ENCODE assay signal across 15 mouse cellular contexts in genomic region chr16:13190471-13190870, GRCm38 (mm10).
DNase-seq lines count a peak whose midpoint lies in the region; ATAC-seq and TF ChIP-seq lines count a peak whose summit lies in the region.
"Had no signal": no experiment of that assay in that cellular context is flagged by ENCODE, and none has a peak within 500 bp of the region (broad histone marks: within the 10 kb centered on the region; RNA-seq: fewer than 3 reads in every experiment).

No protein-coding gene starts in this region.

- no peak overlapping the region for H3K4me2 ChIP-seq in intestine, postnatal 0 days (replicated peaks; ENCODE audit: low read depth)
- no peak overlapping the region for H3K4me2 ChIP-seq in liver, embryonic 16.5 days (ENCODE audit: low read depth, low read length)
- H3K4me2 ChIP-seq: embryonic facial prominence, embryonic 13.5 days; hindbrain, embryonic 15.5 days; midbrain, embryonic 13.5 days had no signal

- no peaks in the 10 kb centered on the region for H3K9me3 ChIP-seq in intestine, postnatal 0 days (ENCODE audit: control insufficient read depth)
- no peaks in the 10 kb centered on the region for H3K9me3 ChIP-seq in liver, embryonic 16.5 days (replicated peaks; ENCODE audit: control insufficient read depth, low read length)
- H3K9me3 ChIP-seq: embryonic facial prominence, embryonic 13.5 days; midbrain, embryonic 13.5 days had no signal

- no peak overlapping the region for H3K4me3 ChIP-seq in intestine, postnatal 0 days (ENCODE audit: low read depth, low read length)
- H3K4me3 ChIP-seq in liver, embryonic 16.5 days (ENCODE audit: low read depth, low read length): no peak overlapping the region
- H3K4me3 ChIP-seq in cerebellum, adult 2 months (replicated peaks; ENCODE audit: insufficient read depth, low read depth, low read length): no peak overlapping the region
- H3K4me3 ChIP-seq: embryonic facial prominence, embryonic 13.5 days; forebrain, embryonic 10.5 days; hindbrain, embryonic 15.5 days; midbrain, embryonic 13.5 days had no signal

- no peaks in the 10 kb centered on the region for H3K36me3 ChIP-seq in intestine, postnatal 0 days (ENCODE audit: control insufficient read depth, insufficient read depth)
- no peaks in the 10 kb centered on the region for H3K36me3 ChIP-seq in liver, embryonic 16.5 days (ENCODE audit: control insufficient read depth, insufficient read depth)
- H3K36me3 ChIP-seq: embryonic facial prominence, embryonic 13.5 days; forebrain, embryonic 10.5 days; hindbrain, embryonic 15.5 days; midbrain, embryonic 13.5 days had no signal

- no peak for TF ChIP-seq POLR2A in cerebellum, adult 2 months (IDR thresholded peaks at IDR 0.05; ENCODE audit: borderline replicate concordance, insufficient read depth, low read length)

- peak; percentile 87 for ATAC-seq in intestine, postnatal 0 days
- ATAC-seq in liver, embryonic 16.5 days (ENCODE audit: low read depth): peak; percentile 79
- ATAC-seq: midbrain, embryonic 13.5 days had no signal

- H3K27ac ChIP-seq in intestine, postnatal 0 days (ENCODE audit: low read depth, low read length): peak overlapping the region; percentile 78
- H3K27ac ChIP-seq in liver, embryonic 16.5 days (ENCODE audit: low read length): peak overlapping the region; percentile 69
- H3K27ac ChIP-seq in cerebellum, adult 2 months (ENCODE audit: insufficient read depth, low read length): no peak overlapping the region
- H3K27ac ChIP-seq: embryonic facial prominence, embryonic 13.5 days; forebrain, embryonic 10.5 days; hindbrain, embryonic 15.5 days; midbrain, embryonic 13.5 days had no signal

- H3K4me1 ChIP-seq in intestine, postnatal 0 days (replicated peaks; ENCODE audit: control insufficient read depth, insufficient read depth, low read length): peaks cover 14% of the 10 kb centered on the region
- H3K4me1 ChIP-seq in liver, embryonic 16.5 days (ENCODE audit: control insufficient read depth, low read depth, low read length): no peaks in the 10 kb centered on the region
- H3K4me1 ChIP-seq in cerebellum, adult 2 months (ENCODE audit: control insufficient read depth, insufficient read depth, low read length): no peaks in the 10 kb centered on the region
- H3K4me1 ChIP-seq: hindbrain, embryonic 15.5 days; midbrain, embryonic 13.5 days had no signal

- no peak for TF ChIP-seq CTCF in intestine, postnatal 0 days (IDR thresholded peaks at IDR 0.05; ENCODE audit: low read depth)
- TF ChIP-seq CTCF in cerebellum, adult 2 months (IDR thresholded peaks at IDR 0.05; ENCODE audit: borderline replicate concordance, insufficient read depth, low read depth, low read length): no peak

- DNase-seq in heart, adult 11 months: peak; percentile 80
- no peak for DNase-seq in heart, adult 9 months (ENCODE audit: low spot score in 2 of 2)
- peak; percentile 72 for DNase-seq in kidney, adult 8-10 months
- no peak for DNase-seq in kidney, postnatal 4 days
- no peak for DNase-seq in thymus, adult 18-20 months
- no peak for DNase-seq in cerebellum, adult 2 months
- DNase-seq: cerebellum, adult 11 months; layer of hippocampus, adult 9-11 months; right cerebral cortex, postnatal 25 days had no signal

- no peaks in the 10 kb centered on the region for H3K27me3 ChIP-seq in intestine, postnatal 0 days (replicated peaks; ENCODE audit: control insufficient read depth, insufficient read depth, low read length)
- H3K27me3 ChIP-seq in liver, embryonic 16.5 days (ENCODE audit: control insufficient read depth, insufficient read depth, low read depth, low read length): no peaks in the 10 kb centered on the region
- no peaks in the 10 kb centered on the region for H3K27me3 ChIP-seq in cerebellum, adult 2 months (ENCODE audit: control insufficient read depth, insufficient read depth, low read length)
- H3K27me3 ChIP-seq: hindbrain, embryonic 15.5 days; midbrain, embryonic 13.5 days had no signal

- H3K9ac ChIP-seq in intestine, postnatal 0 days (ENCODE audit: low read depth, low read length): no peak overlapping the region
- H3K9ac ChIP-seq in liver, embryonic 16.5 days (ENCODE audit: low read depth, low read length): no peak overlapping the region
- H3K9ac ChIP-seq: embryonic facial prominence, embryonic 13.5 days; hindbrain, embryonic 15.5 days; midbrain, embryonic 13.5 days had no signal

- WGBS in intestine, postnatal 0 days: 22% methylated on average over 5 of the region's 5 CpGs
- WGBS in liver, embryonic 16.5 days (ENCODE audit: insufficient replicate concordance): 56% methylated on average over 5 of the region's 5 CpGs
- WGBS in cerebellum, adult 2 months: 85% methylated on average over 5 of the region's 5 CpGs

Comparison
In these comparisons a context has a peak if more than half of its experiments do, and no peak if none do; other contexts are left out.
1. DNase-seq: peak in heart, adult 11 months (single experiment) and kidney, adult 8-10 months (2 of 2); none in heart, adult 9 months (0 of 2), kidney, postnatal 4 days (0 of 2), thymus, adult 18-20 months (0 of 2) and cerebellum, adult 2 months (0 of 2).